Mouse (Mus musculus): ENCODE measurements around the gene Spats2. TPM values are rescaled to one million over a fixed set of nuclear protein-coding genes. Genes with fewer than 3 reads are reported as not detected.
"Not testable (repeated sequence)": the region's sequence is repeated elsewhere in the genome, so short reads cannot be mapped to it uniquely, and the experiment has no call there.

The Spats2 gene
- polyA plus RNA-seq, 1 experiment from 2014 or later = 70.9 TPM

DNA sequence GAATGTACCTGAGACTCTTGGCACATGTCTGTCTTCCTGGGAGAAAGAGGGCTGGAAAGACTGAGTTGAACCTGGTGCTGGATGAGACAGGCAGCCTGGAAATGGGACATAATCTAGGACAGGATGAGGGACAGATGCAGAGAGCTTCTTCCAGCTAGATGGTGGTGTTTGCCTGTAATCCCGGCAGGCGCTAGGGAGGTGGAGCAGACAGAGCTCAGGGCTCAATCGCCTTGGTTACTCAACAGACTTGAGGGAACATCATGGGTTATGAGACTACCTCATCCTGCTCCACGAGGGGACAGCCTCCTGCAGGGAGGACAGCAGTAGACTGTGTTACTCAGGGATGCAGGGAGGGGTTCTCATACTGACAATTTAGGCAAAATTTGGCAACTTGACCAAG is 115.5 kb downstream of the Spats2 start:
- peaks cover 55% of the 10 kb centered on the region for H3K36me3 ChIP-seq

DNA sequence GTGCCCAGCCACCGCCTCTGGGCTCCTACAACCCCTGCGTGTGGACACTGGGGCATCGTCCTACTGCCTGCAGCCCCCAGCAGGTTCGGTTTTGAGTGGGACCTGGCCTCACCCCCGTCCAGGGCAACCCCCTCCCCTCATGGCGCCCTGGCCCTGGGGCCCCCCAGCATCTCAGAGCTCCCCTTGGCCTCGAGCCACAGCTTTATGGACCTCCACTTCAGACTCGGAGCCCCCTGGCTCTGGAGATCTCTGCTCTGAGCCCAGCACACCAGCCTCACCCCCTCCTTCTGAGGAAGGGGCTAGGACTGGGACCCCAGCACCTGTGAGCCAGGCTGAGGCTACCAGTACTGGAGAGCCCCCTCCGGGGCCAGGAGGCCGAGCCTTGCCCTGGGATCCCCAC is 116.3 kb downstream of the Spats2 start:
- H3K27ac ChIP-seq = no peak overlapping the region
- no peak for ATAC-seq (ENCODE audit: low FRiP score, low read depth)
- H3K9me3 ChIP-seq = no peaks in the 10 kb centered on the region
- H3K36me3 ChIP-seq = peaks cover 63% of the 10 kb centered on the region
- peaks cover 3% of the 10 kb centered on the region; the same call in 1 of the 2 replicates for H3K4me1 ChIP-seq
- no peak overlapping the region for H3K4me2 ChIP-seq (replicated peaks)
- WGBS = 91% methylated on average over 10 of the region's 10 CpGs
- no peaks in the 10 kb centered on the region for H3K27me3 ChIP-seq (replicated peaks)
- no peak overlapping the region for H3K9ac ChIP-seq
- H3K4me3 ChIP-seq = no peak overlapping the region

More for the DNA sequence above, 115.5 kb downstream of the Spats2 start:
- Histone ChIP-seq H3K4me2 (replicated peaks) (no peak overlapping the region), H3K27ac (no peak overlapping the region), H3K4me3 (no peak overlapping the region), H3K9me3 (no peaks in the 10 kb centered on the region), H3K27me3 (replicated peaks) (no peaks in the 10 kb centered on the region), H3K9ac (no peak overlapping the region), H3K4me1 (peaks cover 3% of the 10 kb centered on the region; the same call in 1 of the 2 replicates)
- no peak for ATAC-seq (ENCODE audit: low FRiP score, low read depth)
- WGBS = 79% methylated on average over 4 of the region's 4 CpGs

DNA sequence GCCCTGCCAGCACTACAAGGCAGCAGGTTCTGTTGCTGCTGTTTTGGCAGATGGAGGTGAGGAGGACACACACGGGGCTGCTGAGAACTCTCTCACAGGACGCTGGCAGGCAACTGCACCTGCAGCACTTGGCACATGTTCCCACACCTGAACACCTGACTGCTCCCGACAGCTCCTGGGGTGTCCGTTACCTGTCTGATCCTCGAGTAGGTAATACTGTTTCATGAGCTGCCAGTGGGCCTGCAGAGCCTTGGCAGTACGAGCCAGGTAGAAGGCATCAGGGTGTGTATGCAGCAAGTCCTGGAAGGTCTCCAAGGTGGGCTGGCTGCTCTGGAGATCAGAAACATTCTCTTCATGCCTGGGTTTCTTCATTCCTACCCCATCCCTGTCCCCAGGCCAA is 121.0 kb downstream of the Spats2 start:
- not testable (repeated sequence) for H3K4me3 ChIP-seq; H3K27ac ChIP-seq; H3K27me3 ChIP-seq (replicated peaks); ATAC-seq (ENCODE audit: low FRiP score, low read depth); H3K4me2 ChIP-seq (replicated peaks); H3K9me3 ChIP-seq; H3K4me1 ChIP-seq; H3K9ac ChIP-seq
- peaks cover 81% of the 10 kb centered on the region for H3K36me3 ChIP-seq
- WGBS = 94% methylated on average over 6 of the region's 6 CpGs

DNA sequence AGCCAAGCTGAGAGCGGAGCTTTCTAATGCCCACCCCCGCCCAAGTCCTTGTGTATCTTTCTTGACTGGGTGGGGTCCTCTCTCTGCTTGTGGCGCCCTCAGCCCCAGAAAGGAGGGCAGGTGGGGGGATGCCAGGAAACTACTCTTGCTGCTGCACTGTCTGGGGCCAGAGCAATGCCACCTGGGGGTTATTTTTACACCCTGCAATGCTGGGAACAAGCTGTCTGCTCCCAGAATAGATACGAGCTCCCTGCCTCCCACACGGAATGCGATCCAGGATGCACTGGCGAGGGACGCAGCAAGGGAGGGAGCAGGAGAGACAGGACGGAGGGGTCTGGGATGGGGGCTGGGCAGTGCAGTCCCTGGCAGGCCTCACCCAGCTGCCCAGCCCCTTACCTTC is 123.3 kb downstream of the Spats2 start:
- ATAC-seq (ENCODE audit: low FRiP score, low read depth) = no peak
- Histone ChIP-seq H3K36me3 (peaks cover 61% of the 10 kb centered on the region), H3K4me2 (replicated peaks) (no peak overlapping the region), H3K9me3 (no peaks in the 10 kb centered on the region), H3K9ac (no peak overlapping the region), H3K4me1 (peaks cover 3% of the 10 kb centered on the region; the same call in 1 of the 2 replicates), H3K27ac (no peak overlapping the region), H3K27me3 (replicated peaks) (no peaks in the 10 kb centered on the region), H3K4me3 (no peak overlapping the region)
- WGBS = 87% methylated on average over 9 of the region's 9 CpGs

DNA sequence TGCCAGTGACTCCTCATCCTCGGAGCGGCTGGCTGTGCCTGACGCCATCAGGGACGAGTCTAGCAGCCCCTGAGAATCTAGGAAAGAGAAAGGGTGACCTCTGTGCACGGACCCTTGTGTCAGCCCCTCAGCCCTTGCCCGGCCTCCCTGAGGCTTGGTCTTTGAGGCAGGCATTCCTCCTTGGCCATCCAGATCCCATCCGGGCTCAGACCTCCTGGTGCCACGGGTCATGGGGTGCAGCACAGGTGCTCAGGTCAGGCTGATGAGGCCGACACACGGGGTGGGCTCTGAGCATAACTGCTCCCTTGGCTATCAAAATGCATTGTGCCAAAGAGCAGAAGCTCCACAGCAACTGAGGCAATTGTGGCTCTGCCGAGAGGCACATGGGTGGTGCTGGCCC is 124.2 kb downstream of the Spats2 start:
- Histone ChIP-seq H3K36me3 (peaks cover 52% of the 10 kb centered on the region), H3K4me2 (replicated peaks) (no peak overlapping the region), H3K4me1 (peaks cover 3% of the 10 kb centered on the region; the same call in 1 of the 2 replicates), H3K27ac (no peak overlapping the region), H3K4me3 (no peak overlapping the region; the same call in 1 of the 2 replicates), H3K9ac (no peak overlapping the region), H3K9me3 (no peaks in the 10 kb centered on the region), H3K27me3 (replicated peaks) (no peaks in the 10 kb centered on the region)
- WGBS = 89% methylated on average over 11 of the region's 11 CpGs
- ATAC-seq (ENCODE audit: low FRiP score, low read depth) = no peak

DNA sequence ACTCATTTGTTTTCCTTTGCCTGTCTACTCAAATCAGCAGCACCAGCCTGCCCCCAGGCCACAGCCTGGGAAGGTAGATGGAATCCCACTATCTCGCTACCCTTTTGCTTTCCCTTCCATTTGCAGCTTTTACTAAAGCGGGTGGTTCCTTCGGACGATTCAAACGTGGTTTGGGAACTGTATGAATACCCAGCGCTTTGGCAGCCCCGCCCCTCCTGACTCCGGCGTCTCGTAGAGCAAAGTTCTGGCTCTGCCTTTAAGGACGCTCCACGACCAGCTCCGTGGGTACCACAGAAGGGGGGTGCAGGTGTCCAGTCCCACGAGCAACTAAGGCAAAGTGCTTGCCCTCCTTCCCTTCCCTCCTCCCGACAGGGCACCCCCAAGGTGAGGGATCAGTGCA is 125.4 kb downstream of the Spats2 start:
- not testable (repeated sequence) for H3K4me1 ChIP-seq; H3K27me3 ChIP-seq (replicated peaks); ATAC-seq (ENCODE audit: low FRiP score, low read depth); H3K9me3 ChIP-seq; H3K27ac ChIP-seq
- Histone ChIP-seq H3K4me3 (peak overlapping the region; percentile 57), H3K4me2 (replicated peaks) (peak overlapping the region; percentile 85), H3K9ac (peak overlapping the region; percentile 55), H3K36me3 (peaks cover 41% of the 10 kb centered on the region)
- WGBS = under 1% methylated on average over 14 of the region's 15 CpGs

DNA sequence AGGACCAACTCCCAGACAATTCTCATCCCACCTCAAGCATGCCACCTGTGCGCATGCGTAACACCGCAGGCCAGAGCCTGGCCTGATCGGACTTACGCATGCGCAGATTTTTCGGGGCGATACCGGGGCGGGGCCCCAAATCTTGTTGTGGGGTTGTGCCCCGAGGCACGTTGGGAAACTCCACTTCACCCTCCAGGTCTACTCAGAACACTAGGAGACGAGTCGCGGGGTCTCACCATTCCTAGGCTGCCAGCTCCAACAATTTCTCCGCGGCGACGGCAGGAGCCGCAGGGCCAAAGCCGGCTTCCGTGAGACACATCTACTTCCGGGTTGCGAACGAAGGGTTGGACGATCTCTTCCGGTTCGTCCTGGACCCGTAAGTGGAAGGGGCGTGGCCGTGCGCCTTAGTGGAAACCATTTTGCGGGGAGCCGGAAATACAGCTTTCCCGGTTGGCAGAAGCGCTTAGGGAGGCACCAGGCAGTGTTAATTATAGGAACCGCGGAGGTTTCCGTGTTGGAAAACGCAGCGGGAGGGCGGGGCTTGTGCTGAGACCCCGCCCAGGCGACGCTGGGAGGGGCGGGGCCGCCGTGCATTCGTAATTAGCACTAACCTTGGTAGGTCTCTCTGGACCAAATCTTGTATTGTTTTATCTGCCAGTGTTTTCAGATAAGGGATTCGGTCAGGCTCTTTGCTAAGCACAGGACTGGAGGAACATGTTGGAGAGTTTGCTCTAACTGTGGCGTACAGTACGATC is 126.1 kb downstream of the Spats2 start, which contains the start of gene Mcrs1:
Mcrs1 (minus strand) TSS at position 336 of the 755 bp plus-strand sequence.
- WGBS = under 1% methylated on average over 52 of the region's 52 CpGs
- peak within 1 kb of the TSS; percentile 64 for H3K9ac ChIP-seq
- ATAC-seq (ENCODE audit: low FRiP score, low read depth) = peak; percentile 96
- H3K27ac ChIP-seq = peak within 1 kb of the TSS; percentile 87
- no peaks in the 10 kb centered on the region for H3K9me3 ChIP-seq
- H3K4me3 ChIP-seq = peak within 1 kb of the TSS; percentile 57
- peaks cover 3% of the 10 kb centered on the region; the same call in 1 of the 2 replicates for H3K4me1 ChIP-seq
- no peaks in the 10 kb centered on the region for H3K27me3 ChIP-seq (replicated peaks)
- peak within 1 kb of the TSS; percentile 85 for H3K4me2 ChIP-seq (replicated peaks)
- H3K36me3 ChIP-seq = peaks cover 34% of the 10 kb centered on the region

DNA sequence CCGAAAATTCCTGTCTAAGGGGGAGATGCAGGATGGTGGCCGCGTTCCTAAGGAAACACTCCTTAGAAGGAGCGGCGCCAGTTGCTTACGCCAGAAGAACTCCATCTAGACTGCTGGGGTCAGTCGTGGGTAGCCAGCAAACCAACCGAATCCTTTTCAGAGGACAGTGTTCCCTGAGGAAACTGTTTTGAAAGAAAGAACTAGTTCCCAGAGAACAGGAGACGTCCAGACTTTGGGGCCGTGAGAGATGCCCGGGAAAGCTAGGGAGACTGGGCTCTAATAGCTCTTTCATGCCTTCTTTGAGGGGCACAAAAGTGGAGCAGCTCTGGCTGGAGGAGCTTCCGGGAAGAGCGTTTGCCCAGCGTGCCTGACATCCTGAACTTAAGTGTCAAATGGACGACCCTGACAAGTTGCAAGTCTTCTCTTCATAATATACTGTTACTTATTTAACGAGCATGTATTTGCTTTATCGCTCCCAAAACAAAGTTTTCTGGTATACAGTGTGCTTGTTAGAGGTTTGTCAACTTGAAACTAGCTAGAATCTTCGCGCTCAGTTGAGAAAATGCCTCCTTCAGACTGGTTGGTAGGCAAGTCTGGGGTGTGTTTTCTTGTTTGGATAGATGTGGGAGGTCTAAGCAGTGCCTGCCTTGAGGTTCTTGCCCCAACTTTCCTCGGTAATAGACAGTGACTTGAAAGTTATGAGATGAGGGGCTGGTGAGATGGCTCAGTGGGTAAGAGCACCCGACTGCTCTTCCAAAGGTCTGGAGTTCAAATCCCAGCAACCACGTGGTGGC is 126.9 kb downstream of the Spats2 start:
- H3K4me1 ChIP-seq = peaks cover 3% of the 10 kb centered on the region; the same call in 1 of the 2 replicates
- H3K27ac ChIP-seq = peak overlapping the region; percentile 87
- WGBS = 5% methylated on average over 22 of the region's 22 CpGs
- H3K27me3 ChIP-seq (replicated peaks) = no peaks in the 10 kb centered on the region
- H3K4me3 ChIP-seq = peak overlapping the region; percentile 57
- peak overlapping the region; percentile 85 for H3K4me2 ChIP-seq (replicated peaks)
- peak overlapping the region; percentile 64 for H3K9ac ChIP-seq
- H3K36me3 ChIP-seq = peaks cover 26% of the 10 kb centered on the region
- H3K9me3 ChIP-seq = no peaks in the 10 kb centered on the region
- ATAC-seq (ENCODE audit: low FRiP score, low read depth) = peak; percentile 54

DNA sequence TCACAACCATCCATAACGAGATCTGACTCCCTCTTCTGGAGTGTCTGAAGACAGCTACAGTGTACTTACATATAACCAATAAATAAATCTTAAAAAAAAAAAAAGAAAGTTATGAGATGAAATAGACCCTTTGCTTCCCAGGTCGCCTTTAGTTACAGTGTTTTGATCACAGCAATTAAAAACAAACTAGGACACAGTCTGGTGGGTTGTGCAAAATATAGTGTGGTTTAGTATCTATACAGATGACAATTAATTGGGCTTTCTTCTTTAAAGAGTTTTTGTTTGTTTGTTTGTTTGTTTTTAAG is 127.4 kb downstream of the Spats2 start:
- H3K9ac ChIP-seq; H3K4me1 ChIP-seq; H3K9me3 ChIP-seq; H3K4me3 ChIP-seq; ATAC-seq (ENCODE audit: low FRiP score, low read depth); H3K27me3 ChIP-seq (replicated peaks); H3K27ac ChIP-seq: not testable (repeated sequence)
- Histone ChIP-seq H3K4me2 (replicated peaks) (peak overlapping the region; percentile 85; the same call in 1 of the 2 replicates), H3K36me3 (peaks cover 21% of the 10 kb centered on the region)
- WGBS = 46% methylated on average over 2 of the region's 2 CpGs

DNA sequence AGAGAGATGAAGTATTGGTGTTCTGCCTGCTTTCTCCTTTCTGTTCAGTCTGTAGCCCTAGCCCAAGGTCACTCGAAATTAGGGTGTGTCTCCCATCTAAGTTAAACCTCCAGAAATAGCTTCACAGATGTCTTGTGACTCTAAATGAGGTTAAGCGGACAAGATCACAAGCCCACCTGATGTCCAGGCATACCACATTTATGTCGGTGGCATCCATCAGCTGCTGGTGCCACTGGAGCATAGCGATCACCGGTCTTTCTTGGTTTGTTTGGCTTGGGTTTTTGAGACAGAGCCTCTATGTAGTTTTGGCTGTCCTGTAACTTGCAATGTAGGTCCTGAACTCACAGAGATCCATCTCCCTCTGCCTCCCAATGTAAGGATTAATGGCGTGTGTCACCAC is 128.1 kb downstream of the Spats2 start:
- no peaks in the 10 kb centered on the region for H3K9me3 ChIP-seq
- ATAC-seq (ENCODE audit: low FRiP score, low read depth) = no peak
- no peak overlapping the region for H3K9ac ChIP-seq
- WGBS = 95% methylated on average over 6 of the region's 6 CpGs
- H3K4me2 ChIP-seq (replicated peaks) = no peak overlapping the region
- no peak overlapping the region for H3K27ac ChIP-seq
- no peak overlapping the region for H3K4me3 ChIP-seq
- H3K27me3 ChIP-seq (replicated peaks) = no peaks in the 10 kb centered on the region
- peaks cover 3% of the 10 kb centered on the region; the same call in 1 of the 2 replicates for H3K4me1 ChIP-seq
- peaks cover 15% of the 10 kb centered on the region for H3K36me3 ChIP-seq

DNA sequence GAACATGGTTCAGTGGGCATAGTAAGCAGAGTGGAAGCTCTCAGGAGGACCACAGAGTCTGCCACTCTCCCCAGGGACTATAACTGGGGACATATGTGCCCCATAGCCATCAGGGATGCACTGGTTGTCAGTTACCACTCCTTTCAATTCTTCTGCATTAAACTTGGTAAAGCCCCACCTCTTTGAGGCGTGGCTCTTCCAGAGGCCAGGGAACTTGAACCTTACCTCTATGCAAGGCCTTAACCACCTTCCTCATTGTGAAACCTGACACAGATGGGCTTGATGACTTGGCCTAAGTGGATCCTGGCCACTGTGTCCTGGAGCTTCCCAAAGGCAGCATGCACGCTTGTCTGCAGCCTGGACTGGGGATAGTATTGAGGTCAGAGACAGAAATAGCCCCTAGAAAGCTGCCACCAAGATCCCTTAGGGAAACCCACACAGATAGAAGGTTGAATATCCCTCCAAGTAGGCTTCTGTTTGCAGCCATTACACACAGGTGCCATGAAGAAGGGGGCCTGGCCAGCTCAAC is 128.8 kb downstream of the Spats2 start:
- no peak overlapping the region for H3K27ac ChIP-seq
- H3K4me2 ChIP-seq (replicated peaks) = no peak overlapping the region
- 92% methylated on average over 2 of the region's 2 CpGs for WGBS
- peaks cover 7% of the 10 kb centered on the region for H3K36me3 ChIP-seq
- no peaks in the 10 kb centered on the region for H3K9me3 ChIP-seq
- H3K9ac ChIP-seq = no peak overlapping the region
- H3K4me1 ChIP-seq = peaks cover 3% of the 10 kb centered on the region; the same call in 1 of the 2 replicates
- H3K4me3 ChIP-seq = no peak overlapping the region
- no peak for ATAC-seq (ENCODE audit: low FRiP score, low read depth)
- no peaks in the 10 kb centered on the region for H3K27me3 ChIP-seq (replicated peaks)

DNA sequence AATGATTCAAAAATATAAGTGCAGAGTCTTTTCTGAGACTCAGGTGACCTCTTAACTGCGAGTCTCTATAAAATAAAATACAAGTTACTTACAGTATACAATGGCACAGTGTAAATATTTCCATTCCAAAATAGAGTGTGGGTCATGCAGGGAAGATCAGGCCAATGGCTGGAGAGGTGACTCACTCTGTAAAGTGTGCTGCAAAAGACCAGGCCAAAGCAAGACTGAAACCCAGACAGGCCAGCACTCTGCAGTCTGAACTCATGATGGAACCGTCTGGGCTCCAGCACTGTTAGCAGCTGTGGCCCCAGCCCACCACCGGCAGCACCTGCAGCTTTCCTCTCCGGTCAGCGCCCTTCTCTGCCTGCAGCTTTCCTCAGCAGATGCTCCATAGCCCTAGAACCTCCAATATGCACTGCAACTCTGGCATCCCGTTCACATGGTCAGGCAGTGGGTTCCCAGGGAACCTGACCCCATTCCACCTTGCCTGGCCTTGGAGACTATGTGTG is 129.6 kb downstream of the Spats2 start:
- H3K9ac ChIP-seq = no peak overlapping the region
- H3K9me3 ChIP-seq = no peaks in the 10 kb centered on the region
- no peak overlapping the region for H3K27ac ChIP-seq
- WGBS = 86% methylated on average over 6 of the region's 6 CpGs
- no peak for ATAC-seq (ENCODE audit: low FRiP score, low read depth)
- no peak overlapping the region for H3K4me2 ChIP-seq (replicated peaks)
- no peaks in the 10 kb centered on the region for H3K27me3 ChIP-seq (replicated peaks)
- H3K4me1 ChIP-seq = peaks cover 3% of the 10 kb centered on the region; the same call in 1 of the 2 replicates
- H3K4me3 ChIP-seq = no peak overlapping the region
- H3K36me3 ChIP-seq = no peaks in the 10 kb centered on the region
